Mouse (Mus musculus) ES-Bruce4 (cell line): Measurements from ENCODE around the gene Il22ra2. TPM values are rescaled to one million over a fixed set of nuclear protein-coding genes. Genes with fewer than 3 reads are reported as not detected.

Experiments used
- H3K27ac ChIP-seq: 2 replicates; pipeline ENCODE4 v1.5.1; 2012; ENCODE audit warnings: low read length, inconsistent platforms; ENCODE audit not compliant: insufficient read depth
- H3K27me3 ChIP-seq: 2 replicates; pipeline ENCODE4 v1.6.1; 2012; ENCODE audit warnings: mild to moderate bottlenecking, low read length, inconsistent platforms; ENCODE audit not compliant: control insufficient read depth, poor library complexity, insufficient read depth, severe bottlenecking
- H3K36me3 ChIP-seq: 2 replicates; pipeline ENCODE4 v1.6.1; 2012; ENCODE audit warnings: inconsistent platforms, mild to moderate bottlenecking, low read length, moderate library complexity; ENCODE audit not compliant: control insufficient read depth, poor library complexity, insufficient read depth, severe bottlenecking
- H3K4me1 ChIP-seq: one replicate; pipeline ENCODE4 v1.8.1; 2011; ENCODE audit warnings: low read length; ENCODE audit not compliant: control insufficient read depth, insufficient read depth
- H3K4me3 ChIP-seq: 2 replicates; pipeline ENCODE4 v1.5.1; 2011; ENCODE audit warnings: low read depth, mild to moderate bottlenecking, low read length
- H3K9ac ChIP-seq: 2 replicates; pipeline ENCODE4 v1.6.1; 2012; ENCODE audit warnings: low read depth, mild to moderate bottlenecking, inconsistent platforms; ENCODE audit not compliant: poor library complexity, severe bottlenecking
- H3K9me3 ChIP-seq: replicated peaks from 2 replicates; pipeline ENCODE4 v1.6.1; 2012; ENCODE audit warnings: mild to moderate bottlenecking, low read length, inconsistent platforms; ENCODE audit not compliant: control insufficient read depth, poor library complexity, insufficient read depth, severe bottlenecking
- CTCF ChIP-seq: IDR thresholded peaks from one replicate; pipeline ENCODE4 v1.8.1; 2011; ENCODE audit warnings: low read depth, low read length
- EP300 ChIP-seq: IDR thresholded peaks from 2 replicates; pipeline ENCODE4 v1.6.1; 2011; ENCODE audit warnings: low read depth, low read length; ENCODE audit not compliant: insufficient read depth
- POLR2A ChIP-seq: IDR thresholded peaks from one replicate; pipeline ENCODE4 v1.8.1; 2011; ENCODE audit warnings: low read length; ENCODE audit not compliant: insufficient read depth
- polyA plus RNA-seq: library from polyadenylated mRNA; stranded (reverse); fragments of >200 nt; gene quantifications from 2 replicates; pipeline ENCODE4 v1.2.4, GENCODE M21; 2011; ENCODE audit warnings: low read depth; ENCODE audit not compliant: missing spikeins, insufficient read depth, insufficient read length

Gene Il22ra2
- polyA plus RNA-seq, 1 experiment, result not detected

- no peak overlapping the region for H3K9ac ChIP-seq
- no peaks in the 10 kb centered on the region for H3K27me3 ChIP-seq
- no peak overlapping the region for H3K27ac ChIP-seq
- H3K36me3 ChIP-seq, result no peaks in the 10 kb centered on the region
- no peaks in the 10 kb centered on the region for H3K4me1 ChIP-seq
- TF ChIP-seq EP300 (no peak), POLR2A (no peak), CTCF (no peak)
- no peak overlapping the region for H3K4me3 ChIP-seq
- H3K9me3 ChIP-seq, result no peaks in the 10 kb centered on the region
These were observed 38.9 kb upstream of the Il22ra2 start for GRCm38 (mm10) chr10:19582806-19583430.

- Histone ChIP-seq H3K36me3 (no peaks in the 10 kb centered on the region), H3K4me3 (no peak overlapping the region), H3K9me3 (no peaks in the 10 kb centered on the region), H3K27me3 (no peaks in the 10 kb centered on the region), H3K27ac (no peak overlapping the region), H3K4me1 (no peaks in the 10 kb centered on the region), H3K9ac (no peak overlapping the region)
- TF ChIP-seq EP300 (no peak), POLR2A (no peak), CTCF (no peak)
These were observed 37.7 kb upstream of the Il22ra2 start for GRCm38 (mm10) chr10:19584064-19584463.

GRCm38 (mm10) chr10:19584846-19585245 lies 37.0 kb upstream of the Il22ra2 start:
- Histone ChIP-seq H3K27me3 (no peaks in the 10 kb centered on the region), H3K9ac (no peak overlapping the region), H3K36me3 (no peaks in the 10 kb centered on the region)

GRCm38 (mm10) chr10:19585860-19586259 lies 35.9 kb upstream of the Il22ra2 start:
- Histone ChIP-seq H3K27ac (no peak overlapping the region), H3K36me3 (no peaks in the 10 kb centered on the region), H3K4me1 (no peaks in the 10 kb centered on the region), H3K27me3 (no peaks in the 10 kb centered on the region), H3K9me3 (no peaks in the 10 kb centered on the region), H3K4me3 (no peak overlapping the region), H3K9ac (no peak overlapping the region)
- TF ChIP-seq EP300 (no peak), POLR2A (no peak), CTCF (no peak)

More at GRCm38 (mm10) chr10:19584846-19585245, 37.0 kb upstream of the Il22ra2 start:
- H3K4me3 ChIP-seq, result no peak overlapping the region
- no peak overlapping the region for H3K27ac ChIP-seq
- no peaks in the 10 kb centered on the region for H3K9me3 ChIP-seq
- TF ChIP-seq EP300 (no peak), CTCF (no peak)
- H3K4me1 ChIP-seq, result no peaks in the 10 kb centered on the region

- Histone ChIP-seq H3K4me3 (no peak overlapping the region), H3K9me3 (no peaks in the 10 kb centered on the region), H3K27me3 (no peaks in the 10 kb centered on the region; the same call in 1 of the 2 replicates), H3K36me3 (no peaks in the 10 kb centered on the region), H3K4me1 (no peaks in the 10 kb centered on the region), H3K9ac (no peak overlapping the region), H3K27ac (no peak overlapping the region)
- TF ChIP-seq POLR2A (no peak), EP300 (no peak), CTCF (no peak)
These were observed 34.5 kb upstream of the Il22ra2 start for GRCm38 (mm10) chr10:19587281-19587680.

GRCm38 (mm10) chr10:19589626-19590025 lies 32.2 kb upstream of the Il22ra2 start:
- Histone ChIP-seq H3K4me3 (no peak overlapping the region), H3K27ac (no peak overlapping the region), H3K9ac (no peak overlapping the region), H3K27me3 (no peaks in the 10 kb centered on the region; the same call in 1 of the 2 replicates), H3K36me3 (no peaks in the 10 kb centered on the region), H3K9me3 (no peaks in the 10 kb centered on the region), H3K4me1 (no peaks in the 10 kb centered on the region)
- TF ChIP-seq CTCF, result no peak
- no peak for TF ChIP-seq POLR2A
- TF ChIP-seq EP300, result no peak
